Mouse (Mus musculus): ENCODE measurements around the gene Sirt4.
"Not testable (repeated sequence)": the region's sequence is repeated elsewhere in the genome, so short reads cannot be mapped to it uniquely, and the experiment has no call there.

The Sirt4 gene

GRCm38 (mm10) chr5:115514896-115515587 is 30.5 kb upstream of the Sirt4 start:
- DNase-seq (ENCODE audit: low read depth, low spot score) = no peak

GRCm38 (mm10) chr5:115514346-115514745 is 29.8 kb upstream of the Sirt4 start:
- DNase-seq (ENCODE audit: low read depth, low spot score) = no peak

DNA sequence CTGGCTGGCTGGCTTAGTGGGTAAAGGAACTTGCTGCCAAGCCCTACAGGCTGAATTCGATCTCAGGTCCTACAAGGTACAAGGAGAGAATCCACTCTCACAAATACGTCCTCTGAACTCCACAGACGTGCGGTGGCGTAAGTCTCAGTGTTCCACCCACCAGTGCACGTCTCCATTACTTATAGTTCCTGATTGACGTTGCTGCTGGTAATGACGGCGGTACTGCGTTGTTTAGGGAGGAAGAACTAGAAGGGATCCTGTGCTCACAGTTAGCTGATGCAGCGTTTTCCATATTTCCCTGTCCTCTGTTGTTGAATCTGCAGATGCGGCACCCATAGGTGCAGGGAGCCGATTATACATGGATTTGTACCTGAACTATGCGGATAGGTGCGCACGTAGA is 29.2 kb upstream of the Sirt4 start:
- no peak for DNase-seq (ENCODE audit: low read depth, low spot score)

GRCm38 (mm10) chr5:115513246-115513645 is 28.7 kb upstream of the Sirt4 start:
- DNase-seq (ENCODE audit: low read depth, low spot score) = no peak

- DNase-seq (ENCODE audit: low read depth, low spot score) = no peak
Measured at GRCm38 (mm10) chr5:115512375-115512774, 27.9 kb upstream of the Sirt4 start.

DNA sequence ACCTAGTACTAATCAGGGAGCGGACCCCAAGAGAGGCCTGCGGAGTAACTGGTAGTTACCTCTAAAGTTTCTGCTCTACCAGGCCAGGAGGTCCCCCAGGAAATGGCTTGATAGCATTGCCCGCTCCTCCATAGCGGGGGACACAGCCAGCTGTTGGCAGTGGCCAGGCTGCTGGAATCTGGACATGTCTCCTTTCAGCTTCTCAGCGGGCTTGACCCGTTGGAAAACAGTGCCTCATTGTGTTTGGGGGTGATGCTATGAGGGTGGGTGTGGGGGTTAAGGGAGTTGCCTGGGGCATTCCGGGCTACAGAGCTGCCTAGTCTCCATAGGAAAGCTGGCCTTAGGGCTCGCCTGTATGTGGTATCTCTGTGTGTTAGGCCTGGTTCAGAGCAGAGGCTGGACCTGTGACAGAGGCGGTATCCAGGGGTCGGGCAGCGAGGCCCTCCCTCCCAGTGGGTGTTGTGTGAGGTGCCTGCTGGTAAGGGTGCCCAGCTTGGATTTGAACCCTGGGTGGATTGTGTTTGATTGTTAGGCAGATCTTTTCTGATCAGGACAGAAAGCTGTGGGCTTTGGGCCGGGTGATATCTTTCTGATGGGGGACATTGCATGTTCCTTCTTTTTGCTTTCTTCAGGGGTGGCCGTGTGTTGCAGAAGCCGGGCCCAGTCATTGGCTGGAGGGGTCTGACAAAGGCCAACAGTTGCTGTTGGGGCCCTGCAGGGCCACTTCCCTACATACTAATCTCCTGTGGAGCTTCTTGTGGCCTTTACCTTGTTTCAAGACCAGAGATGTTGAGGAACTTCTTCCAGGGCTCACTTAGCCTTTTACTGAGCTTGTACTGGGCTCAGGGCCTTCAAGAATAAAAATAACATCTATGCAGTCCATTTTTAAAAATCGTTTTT is 25.5 kb upstream of the Sirt4 start:
- no peak for DNase-seq (ENCODE audit: low read depth, low spot score)

GRCm38 (mm10) chr5:115509321-115509761 is 24.8 kb upstream of the Sirt4 start:
- no peak for DNase-seq (ENCODE audit: low read depth, low spot score)

DNA sequence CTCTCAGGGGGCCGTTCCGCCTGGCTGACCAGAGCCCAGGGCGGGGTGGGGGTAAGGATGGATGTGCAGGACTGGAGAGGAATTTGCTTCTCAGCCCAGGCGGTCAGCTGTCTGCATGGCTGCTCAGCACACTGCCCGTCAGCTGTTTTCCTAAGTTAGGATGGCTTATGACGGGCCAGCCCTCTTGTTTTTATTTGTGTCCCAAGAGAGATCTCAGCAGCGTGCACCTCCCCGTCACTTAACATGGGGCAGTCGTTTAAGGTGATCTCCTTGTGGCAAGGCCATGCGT is 24.3 kb upstream of the Sirt4 start:
- no peak for DNase-seq (ENCODE audit: low read depth, low spot score)

DNA sequence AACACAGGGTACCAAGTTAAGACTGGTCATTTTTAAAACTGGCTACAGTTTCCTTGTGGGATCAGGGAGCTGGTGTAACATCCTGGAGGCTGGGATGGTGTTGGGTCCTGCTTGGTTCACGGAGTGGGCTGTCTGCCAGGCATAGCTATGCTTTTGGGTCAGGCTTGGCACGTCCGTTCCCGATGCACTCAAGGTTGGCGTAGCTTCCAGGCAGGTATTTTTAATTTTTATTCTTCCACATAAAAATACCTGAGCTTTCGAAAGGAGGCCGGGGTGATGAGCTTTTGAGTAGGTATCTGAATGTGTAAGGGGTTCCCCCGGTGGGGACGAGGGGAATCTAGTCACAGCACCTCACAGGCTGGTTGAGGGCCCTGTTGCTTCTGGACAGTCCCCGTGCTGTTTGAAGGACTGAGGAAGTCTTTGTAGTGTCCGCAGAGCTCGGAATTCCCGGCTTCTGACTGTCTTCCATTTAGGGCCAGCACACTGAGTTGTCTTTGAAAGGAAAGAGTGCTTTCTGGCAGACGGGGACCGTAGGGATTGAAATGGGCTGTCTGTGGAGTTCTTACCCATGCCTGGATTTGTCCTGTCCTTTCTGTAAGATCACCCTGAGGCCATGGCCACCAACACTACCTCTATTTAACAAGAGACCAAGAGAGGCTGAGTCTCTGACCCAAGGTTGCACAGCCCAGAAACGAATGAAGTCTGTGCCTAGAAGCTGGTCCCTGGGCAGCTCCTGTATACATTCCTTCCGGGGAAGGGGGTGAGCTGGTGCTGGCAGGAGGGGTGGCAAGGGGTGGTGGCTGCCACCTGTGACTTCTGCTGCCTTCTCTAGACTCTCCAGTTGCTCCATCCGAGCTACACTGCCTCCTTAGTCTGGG is 23.7 kb upstream of the Sirt4 start:
- no peak for DNase-seq (ENCODE audit: low read depth, low spot score)

DNA sequence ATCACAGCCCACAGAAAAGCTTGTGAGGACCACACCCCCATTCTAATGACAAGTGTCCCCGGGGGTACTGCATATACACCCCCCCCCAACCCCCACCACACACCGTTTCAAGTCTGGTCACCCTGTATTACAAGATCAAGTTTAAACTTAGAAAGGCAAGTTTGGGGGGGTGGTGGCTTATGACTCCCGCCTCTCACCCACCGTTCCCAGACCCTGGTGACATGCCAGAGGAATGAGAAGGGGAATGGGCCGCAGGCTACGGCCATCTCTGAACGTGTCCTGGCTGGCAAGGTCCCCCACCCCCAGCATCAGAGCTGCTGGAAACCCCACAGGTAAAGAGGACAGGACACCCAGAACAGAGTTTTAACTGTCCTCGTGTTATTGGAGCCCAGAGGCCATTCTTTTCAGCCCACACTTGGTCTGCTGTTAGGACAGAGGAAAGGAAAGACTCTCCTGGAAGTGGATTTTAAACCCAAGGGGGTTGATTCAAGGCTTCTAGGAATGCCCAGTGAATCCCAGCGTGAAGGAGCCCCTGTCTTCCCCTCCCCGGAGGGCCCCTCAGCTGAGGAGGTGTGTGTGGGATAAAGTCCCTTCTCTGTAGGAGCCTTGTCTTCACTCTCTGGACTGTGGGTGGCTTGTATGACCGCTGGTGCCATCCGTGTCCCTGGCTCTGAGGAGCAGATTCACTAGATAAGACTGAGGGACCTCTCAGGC is 22.9 kb upstream of the Sirt4 start:
- DNase-seq (ENCODE audit: low read depth, low spot score) = no peak

DNA sequence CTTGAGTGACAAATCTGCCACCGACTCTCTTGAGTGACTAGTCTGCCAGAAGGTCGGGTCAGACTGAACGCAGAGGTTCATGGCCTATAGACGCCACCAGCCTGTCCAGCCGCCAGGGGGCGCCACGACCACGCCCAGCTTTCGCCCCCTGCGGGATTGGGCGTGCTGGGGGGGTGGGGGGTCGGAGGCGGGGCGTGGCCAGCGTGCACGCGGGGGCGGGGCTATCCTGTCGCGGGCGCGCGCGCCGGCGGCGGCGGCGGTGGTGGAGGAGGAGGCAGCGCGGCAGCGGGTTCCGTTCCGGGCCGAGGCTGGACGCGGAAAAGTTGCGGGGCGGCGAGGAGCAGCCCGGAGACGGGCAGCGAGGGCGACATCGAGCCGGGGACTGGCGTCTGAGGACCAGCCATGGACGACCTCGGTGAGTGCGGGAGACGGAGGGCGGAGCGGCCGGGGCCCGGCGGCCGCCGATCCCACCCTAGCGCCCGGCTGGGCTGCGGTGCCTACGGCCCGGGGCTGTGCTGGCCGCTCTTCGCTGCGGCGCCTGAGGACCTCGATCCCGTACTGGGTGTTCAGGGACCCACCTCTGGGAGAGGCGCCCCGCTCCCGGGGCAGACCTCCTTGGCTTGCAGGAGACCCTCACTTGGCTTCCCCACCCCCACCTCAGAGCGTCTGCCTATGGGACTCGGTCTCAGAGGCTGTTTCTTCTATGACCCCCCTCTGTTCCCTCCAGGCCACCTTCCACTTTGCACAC is 22.1 kb upstream of the Sirt4 start, which contains the start of gene Pxn:
Pxn (plus strand) TSS at position 223 of the 748 bp plus-strand sequence.
- DNase-seq (ENCODE audit: low read depth, low spot score) = peak; percentile 73

- DNase-seq (ENCODE audit: low read depth, low spot score) = not testable (repeated sequence)
Measured at GRCm38 (mm10) chr5:115505617-115506016, 21.1 kb upstream of the Sirt4 start.

DNA sequence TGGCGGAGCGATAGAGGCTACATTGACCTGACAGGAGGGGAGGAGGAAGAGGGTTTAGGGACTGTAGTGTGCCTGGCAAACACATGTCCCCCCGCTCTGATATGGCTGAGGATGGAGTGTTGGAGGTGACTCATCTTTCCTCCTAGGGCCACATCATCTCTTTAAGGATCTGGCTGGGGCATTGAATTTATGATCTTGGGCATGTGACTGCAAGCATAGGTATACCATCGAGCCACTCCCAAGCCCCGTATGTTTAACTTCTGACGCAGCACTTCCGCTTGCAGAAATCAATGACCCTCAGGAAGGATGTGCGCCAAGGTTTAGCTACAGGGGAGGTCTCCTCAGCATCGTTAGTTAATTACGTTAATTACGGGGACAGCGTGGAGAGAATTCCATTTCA is 18.5 kb upstream of the Sirt4 start:
- DNase-seq (ENCODE audit: low read depth, low spot score) = no peak

DNA sequence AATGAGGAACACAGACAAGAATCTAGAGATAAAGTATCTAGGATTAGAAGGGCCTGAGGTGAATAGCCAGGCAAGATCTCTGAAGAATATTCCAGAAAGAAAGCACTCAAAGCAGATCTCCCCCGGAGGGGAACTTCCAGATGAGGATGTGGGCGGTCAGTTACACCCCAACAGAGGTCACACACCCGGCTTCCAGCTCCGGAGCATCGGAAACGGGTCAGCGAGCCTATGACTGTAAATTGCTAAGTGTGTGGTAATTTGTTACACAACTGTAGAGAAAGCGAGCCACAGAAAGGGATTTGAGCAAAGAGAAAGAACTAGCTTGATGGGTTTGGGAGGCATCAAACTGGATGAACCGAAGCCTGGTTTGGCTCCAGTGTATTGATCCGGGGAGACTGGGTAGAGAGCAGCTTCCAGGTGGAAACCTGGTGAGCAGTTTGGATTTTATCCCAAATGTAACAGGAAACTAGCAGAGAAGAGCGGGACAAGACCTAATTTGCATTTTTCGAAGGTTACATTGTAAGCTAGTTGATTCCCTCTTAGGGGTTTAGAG is 15.9 kb upstream of the Sirt4 start:
- no peak for DNase-seq (ENCODE audit: low read depth, low spot score)

GRCm38 (mm10) chr5:115498307-115499240 is 14.0 kb upstream of the Sirt4 start:
- DNase-seq (ENCODE audit: low read depth, low spot score) = no peak

DNA sequence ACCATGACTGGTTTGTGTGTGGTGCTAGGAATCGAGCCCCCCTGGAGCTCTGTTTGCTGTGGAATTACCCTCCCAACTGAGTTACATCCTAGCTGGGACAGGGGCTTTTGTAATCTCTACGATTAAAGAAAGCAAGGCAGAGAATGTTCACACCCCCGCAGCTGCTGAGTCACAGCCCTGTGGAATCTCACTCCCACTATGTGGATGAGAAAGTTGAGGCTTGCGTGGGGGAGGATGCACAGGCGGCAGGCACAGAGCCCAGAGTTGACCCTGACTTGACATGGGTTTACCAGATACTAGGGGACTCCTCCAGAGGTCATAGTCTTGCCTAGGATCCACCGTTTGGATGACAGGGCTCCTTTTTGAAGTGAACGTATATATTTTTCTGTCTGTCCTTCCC is 12.5 kb upstream of the Sirt4 start:
- no peak for DNase-seq (ENCODE audit: low read depth, low spot score)

- DNase-seq (ENCODE audit: low read depth, low spot score) = not testable (repeated sequence)
Measured at GRCm38 (mm10) chr5:115495618-115496017, 11.1 kb upstream of the Sirt4 start.

GRCm38 (mm10) chr5:115493441-115493840 is 8.9 kb upstream of the Sirt4 start:
- no peak for DNase-seq (ENCODE audit: low read depth, low spot score)

DNA sequence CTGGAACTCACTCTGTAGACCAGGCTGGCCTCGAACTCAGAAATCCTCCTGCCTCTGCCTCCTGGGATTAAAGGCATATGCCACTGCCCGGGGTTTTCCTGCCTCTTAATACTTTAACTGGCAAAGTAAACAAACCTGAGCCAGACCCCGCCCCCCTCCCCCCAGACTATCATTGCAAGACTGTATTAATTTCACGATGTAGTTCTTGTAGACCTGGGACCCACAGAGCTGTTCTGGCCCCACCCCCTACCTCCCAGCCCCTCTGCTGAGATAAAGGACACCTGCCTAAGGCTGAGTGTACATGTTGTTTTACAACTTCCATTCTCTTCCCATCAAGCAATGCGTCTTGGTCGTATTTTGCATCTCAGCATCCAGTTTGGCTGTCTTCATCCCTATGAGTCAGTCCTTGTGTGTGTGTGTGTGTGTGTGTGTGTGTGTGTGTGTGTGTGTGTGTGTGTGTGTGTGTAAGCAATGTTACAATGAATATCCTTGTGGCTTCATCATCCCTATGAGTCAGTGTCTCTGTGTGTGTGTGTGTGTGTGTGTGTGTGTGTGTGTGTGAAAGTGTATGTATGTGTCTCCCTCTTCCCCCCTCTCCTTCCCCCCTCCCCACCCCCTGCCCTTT is 8.3 kb upstream of the Sirt4 start:
- no peak for DNase-seq (ENCODE audit: low read depth, low spot score)

Measured in WW6 (cell line).